Mouse (Mus musculus) cortical plate, adult 2 months (tissue): ENCODE results near the gene Fgfr1op. TPM values are rescaled to one million over a fixed set of nuclear protein-coding genes. Genes with fewer than 3 reads are reported as not detected.
"Not testable (repeated sequence)": the region's sequence is repeated elsewhere in the genome, so short reads cannot be mapped to it uniquely, and the experiment has no call there.

Source experiments
- H3K27ac ChIP-seq: fragments of 200-500 bp; 2 replicates; pipeline ENCODE4 v1.5.1; 2012; ENCODE audit warnings: low read length, control low read depth, inconsistent platforms; ENCODE audit not compliant: insufficient read depth
- H3K4me1 ChIP-seq: fragments of 200-500 bp; 2 replicates; pipeline ENCODE4 v1.6.1; 2011; ENCODE audit warnings: low read length; ENCODE audit not compliant: control insufficient read depth, insufficient read depth
- H3K4me3 ChIP-seq: fragments of 200-500 bp; 2 replicates; pipeline ENCODE4 v1.5.1; 2011; ENCODE audit warnings: mild to moderate bottlenecking, low read length, control low read depth; ENCODE audit not compliant: insufficient read depth
- polyA plus RNA-seq: library from polyadenylated mRNA; depleted of rRNA; stranded (reverse); fragments of >200 nt; gene quantifications from 2 replicates; pipeline ENCODE4 v1.2.3, GENCODE M21; 2012; rRNA removed

The Fgfr1op gene
- 14.4 and 14.8 TPM in 2 replicates for polyA plus RNA-seq

DNA sequence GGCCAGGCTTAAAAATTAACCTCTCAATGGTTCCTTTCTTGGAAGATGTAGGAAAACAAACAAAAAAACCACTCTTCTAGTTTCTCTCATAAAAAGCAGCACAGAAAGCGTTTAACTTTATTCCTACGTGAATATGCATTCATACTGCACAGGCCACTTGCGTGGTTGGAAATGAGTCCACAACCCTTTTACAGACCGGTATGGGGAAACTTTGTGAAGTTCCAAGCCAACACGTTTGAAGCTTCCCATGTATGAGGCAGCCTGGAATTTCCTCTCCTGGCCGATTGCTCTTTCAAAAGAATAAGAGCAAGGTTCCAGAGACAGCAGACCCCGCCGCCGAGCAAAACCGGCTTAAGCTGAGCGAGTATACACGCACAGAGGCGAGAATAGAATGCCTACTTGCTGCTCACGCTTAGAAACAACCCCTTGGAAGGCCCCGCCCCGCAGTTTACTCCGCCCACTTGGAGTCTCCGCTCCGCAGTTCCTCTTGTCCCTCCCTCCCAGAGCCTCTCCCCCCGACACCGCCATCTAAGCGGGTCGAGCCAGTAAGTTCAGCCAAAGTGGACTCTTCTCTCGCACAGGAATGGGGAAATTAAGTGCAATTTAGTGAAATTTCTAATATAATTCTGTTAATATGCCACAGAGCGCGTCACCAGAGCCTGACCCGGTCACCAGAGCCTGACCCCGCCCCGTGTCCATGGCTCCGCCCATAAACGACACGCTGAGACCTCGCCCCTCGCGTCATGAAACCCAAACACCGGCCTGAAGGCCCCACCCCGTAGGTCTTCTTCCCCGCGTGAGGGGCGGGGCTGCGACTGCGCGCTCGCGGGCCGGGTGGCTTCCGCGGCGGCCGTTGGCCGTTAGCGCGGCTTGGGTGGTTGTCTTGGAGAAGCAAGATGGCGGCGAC is at the start of gene Fgfr1op:
Gene Fgfr1op (plus strand): TSS at position 801 of the 907 bp plus-strand sequence.
- H3K4me3 ChIP-seq = peak within 1 kb of the TSS; percentile 60
- H3K4me1 ChIP-seq, H3K27ac ChIP-seq: not testable (repeated sequence)

DNA sequence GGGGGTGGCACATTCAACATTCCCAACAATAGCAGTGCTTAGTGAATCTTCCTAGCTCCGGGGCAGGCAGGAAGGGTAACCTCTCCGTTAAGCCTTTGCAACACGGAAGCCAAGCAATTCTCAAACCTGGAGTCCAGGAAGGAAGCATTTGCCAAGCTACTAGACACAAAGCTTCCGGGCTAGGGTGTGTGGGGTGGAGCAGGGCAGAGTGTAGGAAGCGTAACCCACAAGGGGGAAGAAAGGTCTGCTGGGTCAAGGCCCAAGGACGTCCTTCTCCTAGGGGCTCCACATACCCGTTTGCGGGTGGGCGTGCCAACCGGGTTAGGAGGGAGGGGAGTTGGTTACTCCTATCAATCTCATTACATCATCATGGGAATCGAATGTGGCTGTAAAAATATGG is 48.9 kb upstream of the Fgfr1op start:
- H3K27ac ChIP-seq, H3K4me3 ChIP-seq, H3K4me1 ChIP-seq: not testable (repeated sequence)

DNA sequence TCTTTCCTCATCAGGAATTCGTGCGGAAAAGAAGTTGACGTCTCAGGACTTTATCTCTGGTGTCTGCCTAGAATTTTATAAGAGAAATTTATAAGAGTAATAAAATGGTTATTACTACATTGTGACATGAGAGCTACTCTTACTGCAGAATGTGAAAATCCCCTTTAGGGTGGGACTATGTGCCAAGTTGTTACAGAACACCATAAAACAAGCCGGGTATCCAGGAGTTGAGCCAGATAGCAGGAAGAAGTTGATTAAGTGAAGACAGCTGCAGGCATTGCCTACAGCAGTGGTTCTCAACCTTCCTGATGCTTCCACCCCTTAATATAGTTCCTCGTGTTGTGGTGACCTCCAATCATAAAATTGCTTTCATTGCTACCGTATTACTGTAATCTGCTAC is 48.4 kb upstream of the Fgfr1op start:
- not testable (repeated sequence) for H3K4me3 ChIP-seq, H3K27ac ChIP-seq, H3K4me1 ChIP-seq

DNA sequence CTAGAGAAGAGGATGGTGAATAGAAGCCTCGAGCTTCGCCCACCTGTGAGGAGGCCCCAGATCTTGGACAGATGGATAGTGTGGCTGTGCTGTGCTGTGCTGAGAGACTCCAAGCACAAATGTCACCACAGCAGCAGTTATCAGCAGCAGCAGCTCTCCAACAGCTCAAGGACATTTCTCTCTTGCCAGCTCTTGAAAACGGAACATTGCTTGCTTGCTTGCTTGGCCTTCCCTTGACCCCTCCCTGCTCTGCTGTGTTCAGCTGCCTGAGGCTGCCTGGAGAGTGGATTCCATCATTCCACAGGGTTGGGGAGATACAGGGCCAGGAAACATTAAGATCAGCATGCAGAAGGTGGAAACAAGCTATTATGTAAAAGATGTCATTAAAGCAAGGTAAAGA is 42.3 kb upstream of the Fgfr1op start:
- not testable (repeated sequence) for H3K4me1 ChIP-seq

DNA sequence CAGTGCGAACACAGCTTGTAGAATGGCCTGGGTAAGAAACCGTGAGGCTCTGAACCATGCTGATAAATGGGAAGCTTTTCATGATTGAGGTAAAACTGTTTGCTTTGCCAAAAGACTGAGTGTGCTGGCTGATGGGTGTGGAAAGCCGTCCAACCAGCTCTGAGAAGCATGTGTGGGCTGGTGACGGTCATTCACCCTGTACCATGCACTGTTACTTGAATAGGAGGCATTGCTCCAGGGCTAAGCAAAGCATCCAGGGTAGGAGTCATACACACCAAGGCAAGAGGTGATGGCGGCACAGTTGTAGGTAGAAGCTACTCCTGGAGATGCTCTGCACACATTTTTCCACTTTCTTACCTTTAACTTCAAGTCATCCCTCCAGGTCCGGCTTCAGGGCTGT is 40.7 kb upstream of the Fgfr1op start:
- H3K4me3 ChIP-seq, H3K27ac ChIP-seq, H3K4me1 ChIP-seq: not testable (repeated sequence)

More for the DNA sequence above, 42.3 kb upstream of the Fgfr1op start:
- not testable (repeated sequence) for H3K27ac ChIP-seq, H3K4me3 ChIP-seq

DNA sequence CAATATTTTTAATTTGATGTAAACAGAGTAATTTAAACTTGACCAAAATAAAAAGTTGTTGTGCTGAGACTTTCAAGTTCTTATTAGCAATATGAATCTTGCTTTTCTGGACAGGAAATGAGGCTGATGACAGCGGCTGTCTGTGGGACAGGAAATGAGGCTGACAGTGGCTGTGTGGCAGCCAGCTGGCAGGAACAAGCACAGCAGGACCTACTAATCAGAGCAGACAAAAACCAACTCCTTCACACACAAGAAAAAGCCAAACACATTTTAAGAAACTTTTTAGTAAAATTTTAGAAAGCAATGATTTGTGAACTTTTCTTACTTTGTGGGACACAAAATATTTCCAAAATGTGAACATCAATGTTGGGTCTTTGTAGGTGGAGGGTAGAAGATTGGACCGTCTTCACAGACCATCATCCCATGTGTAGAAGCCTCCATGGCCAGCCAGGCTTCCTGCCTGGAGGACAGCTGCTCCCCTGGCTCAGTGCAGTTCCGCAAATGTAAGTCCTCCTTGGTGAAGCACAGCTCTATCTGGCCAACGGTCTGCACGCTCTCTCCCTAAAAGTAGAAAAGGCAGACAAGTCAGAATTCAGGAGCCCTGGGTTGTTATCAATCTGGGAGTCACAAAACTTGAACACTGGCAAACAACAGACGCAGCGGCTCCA is 36.8 kb upstream of the Fgfr1op start:
- not testable (repeated sequence) for H3K4me1 ChIP-seq, H3K4me3 ChIP-seq, H3K27ac ChIP-seq

DNA sequence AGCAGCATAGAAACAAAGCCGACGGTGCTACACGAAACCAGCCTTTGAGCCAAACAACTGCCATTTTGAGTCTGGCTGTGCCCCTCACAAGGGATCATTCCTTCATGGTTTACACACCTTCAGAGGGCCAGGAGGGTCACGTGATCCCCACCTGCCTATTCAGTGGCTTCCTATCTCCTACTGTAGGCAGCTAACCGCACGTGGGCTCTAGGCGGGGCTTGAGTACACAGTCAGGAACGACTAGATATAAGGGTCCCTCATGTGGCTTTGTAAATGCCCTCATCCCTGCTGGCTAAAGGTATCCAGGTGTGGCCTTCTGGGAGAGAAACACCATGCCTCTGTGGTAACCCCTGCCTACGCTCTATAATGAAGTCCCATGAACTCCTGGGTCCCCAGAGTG is 35.7 kb upstream of the Fgfr1op start:
- H3K27ac ChIP-seq, H3K4me1 ChIP-seq, H3K4me3 ChIP-seq: not testable (repeated sequence)

DNA sequence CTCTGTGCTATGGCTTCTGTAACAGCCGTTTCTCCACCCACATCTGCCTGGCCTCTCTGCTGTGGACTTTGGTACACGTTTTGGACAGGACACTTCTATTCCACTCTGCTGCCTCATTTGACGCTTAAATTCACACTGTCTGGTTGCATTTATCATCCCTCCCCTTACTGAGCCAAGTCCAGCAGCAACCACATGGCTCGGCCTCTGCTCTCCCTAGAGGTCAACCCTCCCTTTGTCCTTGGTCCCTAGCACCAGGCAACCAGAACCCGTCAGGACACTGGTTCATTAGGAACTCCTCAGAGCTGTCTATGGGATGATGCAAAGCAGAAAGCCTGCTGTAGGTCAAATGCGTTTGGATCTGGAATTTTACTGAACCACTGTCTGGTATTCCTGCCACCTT is 34.5 kb upstream of the Fgfr1op start:
- not testable (repeated sequence) for H3K27ac ChIP-seq, H3K4me1 ChIP-seq, H3K4me3 ChIP-seq

DNA sequence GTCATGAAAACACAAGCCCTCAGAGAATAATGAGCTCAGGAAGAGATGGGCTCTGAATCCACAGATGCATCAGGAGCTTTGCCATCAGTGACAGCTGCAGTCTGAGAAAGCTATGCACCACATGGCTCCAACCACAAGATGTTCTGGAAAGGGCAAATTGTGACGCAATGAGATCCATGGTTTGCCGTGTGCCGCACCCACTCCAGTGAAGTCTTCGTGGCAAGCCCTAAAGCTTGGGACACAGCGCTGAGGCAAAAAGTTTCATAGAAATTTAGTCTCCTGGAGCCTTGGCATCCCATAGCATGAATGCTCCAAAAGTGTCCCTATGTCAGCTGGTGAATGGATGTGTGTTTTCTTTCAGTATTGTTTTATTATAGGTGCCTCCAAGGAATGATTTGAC is 27.2 kb upstream of the Fgfr1op start:
- not testable (repeated sequence) for H3K27ac ChIP-seq, H3K4me3 ChIP-seq, H3K4me1 ChIP-seq

DNA sequence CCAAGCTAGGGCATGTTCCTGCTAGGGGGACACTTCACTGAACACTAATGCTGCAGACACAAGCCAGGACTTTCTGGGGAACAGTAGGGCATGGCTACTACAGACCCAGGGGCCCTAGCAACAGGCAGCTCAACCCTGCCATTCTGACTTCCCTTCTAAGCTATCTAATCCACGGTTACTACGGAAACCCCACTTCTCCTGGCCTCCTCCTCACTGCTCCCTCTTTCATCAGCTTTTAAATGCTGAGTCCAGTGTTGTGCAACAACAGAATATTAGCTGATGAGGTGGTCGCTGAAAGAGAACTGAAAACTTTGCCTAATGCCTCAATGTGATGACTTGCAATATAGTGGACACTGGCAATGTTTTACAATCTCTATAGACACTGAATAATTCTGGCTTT is 25.1 kb upstream of the Fgfr1op start:
- H3K4me3 ChIP-seq, H3K27ac ChIP-seq: not testable (repeated sequence)

DNA sequence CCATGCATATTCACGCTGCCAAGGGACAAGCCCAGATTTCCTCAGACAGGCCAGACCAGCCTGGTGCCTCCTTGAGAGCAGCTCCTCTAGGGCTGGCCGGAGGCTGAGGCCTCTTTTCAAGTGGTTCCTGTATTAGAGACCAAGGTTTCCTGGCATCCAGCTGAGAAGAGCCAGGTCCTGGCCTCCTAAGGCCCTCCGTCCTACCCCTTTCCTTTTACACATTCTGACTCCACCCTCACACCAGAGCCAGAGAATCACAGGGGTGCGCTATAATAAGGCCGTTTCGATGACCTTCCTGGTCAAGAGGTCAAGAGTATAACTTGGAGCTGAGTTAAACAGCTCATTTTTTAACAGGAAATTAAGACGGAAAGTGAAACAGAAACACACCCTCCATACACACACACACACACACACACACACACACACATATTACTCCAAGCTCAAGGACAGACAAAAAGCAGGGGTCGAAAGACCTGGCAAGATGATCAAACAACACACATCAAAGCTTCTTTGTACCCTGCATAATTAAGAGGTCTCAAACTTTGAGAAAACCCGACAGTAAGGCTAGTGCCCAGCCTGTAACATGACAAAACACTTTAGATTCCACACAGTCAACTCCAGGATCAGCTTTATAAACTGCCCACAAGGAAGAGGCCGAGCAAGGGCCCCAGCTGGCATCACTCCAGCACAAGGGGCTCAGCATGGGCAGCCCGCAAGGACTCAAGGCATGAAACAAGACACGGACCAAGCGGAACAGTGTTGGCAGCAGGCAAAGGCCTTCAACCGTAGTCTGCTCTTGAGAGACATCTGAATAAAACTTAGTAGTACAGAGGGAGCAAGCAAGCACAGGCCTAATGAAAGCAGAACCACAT is 21.3 kb upstream of the Fgfr1op start:
- not testable (repeated sequence) for H3K4me1 ChIP-seq, H3K27ac ChIP-seq, H3K4me3 ChIP-seq

More for the DNA sequence above, 25.1 kb upstream of the Fgfr1op start:
- not testable (repeated sequence) for H3K4me1 ChIP-seq

DNA sequence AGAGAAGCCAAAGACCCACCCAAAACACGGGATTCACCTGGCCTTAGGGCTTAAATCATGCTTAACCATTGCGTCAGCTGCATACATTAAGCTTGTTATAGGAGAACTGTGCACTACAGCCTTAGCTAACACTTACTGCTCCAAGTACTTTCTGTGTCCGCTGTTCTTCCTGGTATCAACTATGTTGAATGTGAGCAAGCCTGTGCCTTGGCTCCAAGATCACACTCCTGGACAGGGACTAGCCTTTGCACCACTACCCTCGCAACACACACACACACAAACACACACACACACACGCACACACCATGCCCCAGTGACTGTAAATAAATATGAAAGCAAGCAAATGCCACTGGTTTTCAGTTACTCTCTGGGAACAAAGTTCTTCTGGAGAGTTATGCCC is 18.4 kb upstream of the Fgfr1op start:
- not testable (repeated sequence) for H3K4me1 ChIP-seq, H3K27ac ChIP-seq
- H3K4me3 ChIP-seq = peak overlapping the region; percentile 54

DNA sequence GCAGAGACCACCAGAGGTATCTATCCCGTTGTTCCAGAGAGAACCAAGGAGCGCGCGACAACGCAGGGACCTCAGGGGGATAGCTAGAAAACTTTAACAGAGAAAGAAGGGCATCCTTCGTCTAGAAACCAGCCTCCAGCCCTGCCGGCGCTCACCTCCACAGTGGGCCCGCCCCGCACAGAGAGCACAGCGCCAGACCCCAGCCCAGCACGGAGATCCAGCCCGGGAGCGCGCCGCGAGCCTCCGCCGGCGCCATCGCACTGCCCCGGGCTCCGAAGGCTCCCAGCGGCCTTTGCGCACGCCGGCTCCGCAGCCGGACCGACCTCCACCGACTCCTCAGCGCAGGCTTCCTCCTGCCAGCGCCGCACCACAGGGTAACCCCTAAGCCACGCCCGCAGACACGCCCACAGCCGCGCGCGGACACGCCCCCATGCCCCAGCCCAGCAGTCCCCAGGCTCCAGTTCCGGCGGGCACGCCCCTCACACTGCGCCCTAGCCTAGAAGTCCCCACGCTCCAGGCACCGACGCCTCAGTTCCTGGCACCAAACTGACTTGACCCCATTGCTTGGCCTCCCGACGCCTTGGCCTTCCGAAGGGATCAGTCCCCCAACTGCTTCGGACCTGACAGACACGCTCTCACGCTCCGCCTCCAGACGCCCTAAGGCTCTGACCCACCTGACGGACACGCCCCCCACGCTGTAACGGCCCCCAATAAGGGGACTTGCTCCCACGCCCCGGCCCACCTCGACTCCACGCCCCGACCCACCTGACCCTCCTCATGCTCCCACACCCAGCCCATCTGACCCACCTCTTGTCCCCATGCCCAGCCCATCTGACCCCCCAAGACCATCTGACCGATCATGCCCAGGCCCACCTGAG is 17.6 kb upstream of the Fgfr1op start, which contains the start of the genes Gm49673 and Rnaset2a:
Gene Gm49673 (minus strand): TSS at position 350 of the 878 bp plus-strand sequence.
Gene Rnaset2a (minus strand): TSS at position 659 of the 878 bp plus-strand sequence.
- H3K4me3 ChIP-seq = peak within 1 kb of the TSS; percentile 54
- H3K27ac ChIP-seq, H3K4me1 ChIP-seq: not testable (repeated sequence)

DNA sequence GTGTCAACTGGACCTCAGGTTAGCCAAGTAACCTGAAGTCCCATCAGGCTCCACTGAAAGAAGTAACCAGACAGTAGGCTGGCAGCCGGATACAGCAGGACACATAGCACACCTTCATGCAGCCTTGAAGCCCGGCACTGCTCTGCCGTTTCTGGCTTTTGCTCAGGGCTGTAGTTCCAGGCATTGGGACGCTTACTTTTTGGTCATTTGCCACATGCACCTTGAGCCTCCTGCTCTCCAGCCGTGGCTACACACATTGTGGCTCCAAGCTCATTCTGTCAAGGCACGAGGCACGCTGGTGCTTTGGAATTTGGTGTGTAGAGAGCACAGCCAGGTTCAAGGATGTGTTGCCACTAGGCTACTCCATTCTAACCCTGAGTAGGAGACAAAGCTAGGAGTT is 10.3 kb upstream of the Fgfr1op start:
- not testable (repeated sequence) for H3K4me3 ChIP-seq, H3K27ac ChIP-seq, H3K4me1 ChIP-seq
